Mouse (Mus musculus): ENCODE measurements around the gene Serinc2. TPM values are rescaled to one million over a fixed set of nuclear protein-coding genes. Genes with fewer than 3 reads are reported as not detected.
A peak's percentile ranks its signal among the peaks of the same experiment; 100 is the strongest.

Gene Serinc2
- polyA plus RNA-seq, 1 experiment from 2014 or later, result 35.5 TPM

GRCm38 (mm10) chr4:130270611-130271347 is 8.2 kb downstream of the Serinc2 start:
- no peak overlapping the region for H3K4me2 ChIP-seq (replicated peaks)
- H3K27me3 ChIP-seq (ENCODE audit: control insufficient read depth, insufficient read depth, low read length), result no peaks in the 10 kb centered on the region
- DNase-seq (ENCODE audit: low spot score), result no peak
- no peaks in the 10 kb centered on the region for H3K9me3 ChIP-seq (ENCODE audit: control insufficient read depth, low read length)
- no peak overlapping the region for H3K27ac ChIP-seq
- no peak overlapping the region for H3K9ac ChIP-seq
- H3K36me3 ChIP-seq (replicated peaks; ENCODE audit: control insufficient read depth, insufficient read depth), result no peaks in the 10 kb centered on the region
- no peak overlapping the region for H3K4me3 ChIP-seq (replicated peaks; ENCODE audit: low read length)
- 92% methylated on average over 6 of the region's 6 CpGs for WGBS
- H3K4me1 ChIP-seq (replicated peaks; ENCODE audit: control insufficient read depth, insufficient read depth, low read length), result peaks cover 19% of the 10 kb centered on the region
- no peak for ATAC-seq (ENCODE audit: low FRiP score)

- no peak for ATAC-seq (ENCODE audit: low FRiP score)
Observed at GRCm38 (mm10) chr4:130270089-130270488, 8.9 kb downstream of the Serinc2 start.

GRCm38 (mm10) chr4:130268736-130269135 is 10.3 kb downstream of the Serinc2 start:
- Histone ChIP-seq H3K27me3 (ENCODE audit: control insufficient read depth, insufficient read depth, low read length) (no peaks in the 10 kb centered on the region), H3K4me1 (replicated peaks; ENCODE audit: control insufficient read depth, insufficient read depth, low read length) (peaks cover 13% of the 10 kb centered on the region), H3K9ac (no peak overlapping the region), H3K27ac (no peak overlapping the region), H3K4me2 (replicated peaks) (no peak overlapping the region), H3K4me3 (replicated peaks; ENCODE audit: low read length) (no peak overlapping the region), H3K9me3 (ENCODE audit: control insufficient read depth, low read length) (no peaks in the 10 kb centered on the region), H3K36me3 (replicated peaks; ENCODE audit: control insufficient read depth, insufficient read depth) (0 out of 2 replicates have a peak, but pooled peaks cover 3% of the 10 kb centered on the region)
- no peak for ATAC-seq (ENCODE audit: low FRiP score)
- no peak for DNase-seq (ENCODE audit: low spot score)
- WGBS, result 85% methylated on average over 10 of the region's 10 CpGs

More at GRCm38 (mm10) chr4:130270089-130270488, 8.9 kb downstream of the Serinc2 start:
- no peak overlapping the region for H3K4me2 ChIP-seq (replicated peaks)
- H3K4me1 ChIP-seq (replicated peaks; ENCODE audit: control insufficient read depth, insufficient read depth, low read length), result peaks cover 14% of the 10 kb centered on the region
- no peaks in the 10 kb centered on the region for H3K27me3 ChIP-seq (ENCODE audit: control insufficient read depth, insufficient read depth, low read length)
- no peak overlapping the region for H3K4me3 ChIP-seq (replicated peaks; ENCODE audit: low read length)
- H3K27ac ChIP-seq, result no peak overlapping the region
- H3K9ac ChIP-seq, result no peak overlapping the region
- H3K36me3 ChIP-seq (replicated peaks; ENCODE audit: control insufficient read depth, insufficient read depth), result no peaks in the 10 kb centered on the region
- no peak for DNase-seq (ENCODE audit: low spot score)
- 70% methylated on average over 8 of the region's 8 CpGs for WGBS
- no peaks in the 10 kb centered on the region for H3K9me3 ChIP-seq (ENCODE audit: control insufficient read depth, low read length)

GRCm38 (mm10) chr4:130267069-130267468 is 11.9 kb downstream of the Serinc2 start:
- 79% methylated on average over 7 of the region's 7 CpGs for WGBS

GRCm38 (mm10) chr4:130266601-130267000 is 12.4 kb downstream of the Serinc2 start:
- DNase-seq (ENCODE audit: low spot score) (no peak), ATAC-seq (ENCODE audit: low FRiP score) (no peak)
- Histone ChIP-seq H3K9me3 (ENCODE audit: control insufficient read depth, low read length) (no peaks in the 10 kb centered on the region), H3K27ac (no peak overlapping the region), H3K4me3 (replicated peaks; ENCODE audit: low read length) (no peak overlapping the region), H3K9ac (no peak overlapping the region), H3K27me3 (ENCODE audit: control insufficient read depth, insufficient read depth, low read length) (no peaks in the 10 kb centered on the region), H3K4me1 (replicated peaks; ENCODE audit: control insufficient read depth, insufficient read depth, low read length) (no peaks in the 10 kb centered on the region), H3K36me3 (replicated peaks; ENCODE audit: control insufficient read depth, insufficient read depth) (peaks cover 25% of the 10 kb centered on the region), H3K4me2 (replicated peaks) (no peak overlapping the region)
- WGBS, result 64% methylated on average over 9 of the region's 9 CpGs

More at GRCm38 (mm10) chr4:130267069-130267468, 11.9 kb downstream of the Serinc2 start:
- ATAC-seq (ENCODE audit: low FRiP score) (no peak), DNase-seq (ENCODE audit: low spot score) (no peak)
- H3K36me3 ChIP-seq (replicated peaks; ENCODE audit: control insufficient read depth, insufficient read depth), result peaks cover 20% of the 10 kb centered on the region
- H3K27me3 ChIP-seq (ENCODE audit: control insufficient read depth, insufficient read depth, low read length), result no peaks in the 10 kb centered on the region
- no peak overlapping the region for H3K9ac ChIP-seq
- no peak overlapping the region for H3K4me3 ChIP-seq (replicated peaks; ENCODE audit: low read length)
- H3K4me2 ChIP-seq (replicated peaks), result no peak overlapping the region
- no peaks in the 10 kb centered on the region; the same call in 1 of the 2 replicates for H3K4me1 ChIP-seq (replicated peaks; ENCODE audit: control insufficient read depth, insufficient read depth, low read length)
- no peak overlapping the region for H3K27ac ChIP-seq
- H3K9me3 ChIP-seq (ENCODE audit: control insufficient read depth, low read length), result no peaks in the 10 kb centered on the region

- WGBS, result 21% methylated on average over 24 of the region's 24 CpGs
- H3K4me3 ChIP-seq (replicated peaks; ENCODE audit: low read length), result no peak overlapping the region
- DNase-seq (ENCODE audit: low spot score), result peak; percentile 65
- no peak overlapping the region for H3K9ac ChIP-seq
- H3K9me3 ChIP-seq (ENCODE audit: control insufficient read depth, low read length), result no peaks in the 10 kb centered on the region
- 0 out of 2 replicates have a peak, but pooled peaks have one; percentile 32 for ATAC-seq (ENCODE audit: low FRiP score)
- H3K4me1 ChIP-seq (replicated peaks; ENCODE audit: control insufficient read depth, insufficient read depth, low read length), result no peaks in the 10 kb centered on the region
- H3K27me3 ChIP-seq (ENCODE audit: control insufficient read depth, insufficient read depth, low read length), result no peaks in the 10 kb centered on the region
- peaks cover 35% of the 10 kb centered on the region for H3K36me3 ChIP-seq (replicated peaks; ENCODE audit: control insufficient read depth, insufficient read depth)
- no peak overlapping the region for H3K4me2 ChIP-seq (replicated peaks)
- H3K27ac ChIP-seq, result no peak overlapping the region
Observed at GRCm38 (mm10) chr4:130264698-130265349, 14.2 kb downstream of the Serinc2 start.

GRCm38 (mm10) chr4:130264131-130264530 is 14.9 kb downstream of the Serinc2 start:
- Histone ChIP-seq H3K4me1 (replicated peaks; ENCODE audit: control insufficient read depth, insufficient read depth, low read length) (no peaks in the 10 kb centered on the region), H3K36me3 (replicated peaks; ENCODE audit: control insufficient read depth, insufficient read depth) (peaks cover 42% of the 10 kb centered on the region), H3K27me3 (ENCODE audit: control insufficient read depth, insufficient read depth, low read length) (no peaks in the 10 kb centered on the region), H3K9me3 (ENCODE audit: control insufficient read depth, low read length) (no peaks in the 10 kb centered on the region), H3K4me2 (replicated peaks) (no peak overlapping the region), H3K27ac (no peak overlapping the region), H3K9ac (no peak overlapping the region), H3K4me3 (replicated peaks; ENCODE audit: low read length) (no peak overlapping the region)
- 17% methylated on average over 11 of the region's 11 CpGs for WGBS
- DNase-seq (ENCODE audit: low spot score) (no peak), ATAC-seq (ENCODE audit: low FRiP score) (no peak)

GRCm38 (mm10) chr4:130260406-130260805 is 18.6 kb downstream of the Serinc2 start:
- H3K4me3 ChIP-seq (replicated peaks; ENCODE audit: low read length), result no peak overlapping the region
- DNase-seq (ENCODE audit: low spot score) (no peak), ATAC-seq (ENCODE audit: low FRiP score) (no peak)
- 44% methylated on average over 5 of the region's 5 CpGs for WGBS
- H3K27ac ChIP-seq, result no peak overlapping the region
- no peak overlapping the region for H3K4me2 ChIP-seq (replicated peaks)
- H3K9me3 ChIP-seq (ENCODE audit: control insufficient read depth, low read length), result no peaks in the 10 kb centered on the region
- H3K27me3 ChIP-seq (ENCODE audit: control insufficient read depth, insufficient read depth, low read length), result no peaks in the 10 kb centered on the region
- no peak overlapping the region for H3K9ac ChIP-seq
- H3K36me3 ChIP-seq (replicated peaks; ENCODE audit: control insufficient read depth, insufficient read depth), result peaks cover 73% of the 10 kb centered on the region
- no peaks in the 10 kb centered on the region for H3K4me1 ChIP-seq (replicated peaks; ENCODE audit: control insufficient read depth, insufficient read depth, low read length)

- peaks cover 63% of the 10 kb centered on the region for H3K36me3 ChIP-seq (replicated peaks; ENCODE audit: control insufficient read depth, insufficient read depth)
- no peak overlapping the region for H3K27ac ChIP-seq
- no peaks in the 10 kb centered on the region for H3K4me1 ChIP-seq (replicated peaks; ENCODE audit: control insufficient read depth, insufficient read depth, low read length)
- 67% methylated on average over 8 of the region's 8 CpGs for WGBS
- H3K27me3 ChIP-seq (ENCODE audit: control insufficient read depth, insufficient read depth, low read length), result no peaks in the 10 kb centered on the region
- H3K4me2 ChIP-seq (replicated peaks), result no peak overlapping the region
- ATAC-seq (ENCODE audit: low FRiP score) (no peak), DNase-seq (ENCODE audit: low spot score) (no peak)
- no peak overlapping the region for H3K9ac ChIP-seq
- no peaks in the 10 kb centered on the region for H3K9me3 ChIP-seq (ENCODE audit: control insufficient read depth, low read length)
- H3K4me3 ChIP-seq (replicated peaks; ENCODE audit: low read length), result no peak overlapping the region
Observed at GRCm38 (mm10) chr4:130252441-130253157, 26.4 kb downstream of the Serinc2 start.
